Mouse (Mus musculus): ENCODE measurements at regions not wholly inside any gene's neighbourhood (a gene's known extent, or its start where the extent isn't known, plus 50 kb on each side); places are given as distances from the start of the nearest gene placed in this dataset.

GRCm38 (mm10) chr15:5555381-5556066, 311.5 kb upstream of the Ptger4 start:
- Histone ChIP-seq H3K4me1 (ENCODE audit: control insufficient read depth, insufficient read depth, low read length) (no peaks in the 10 kb centered on the region), H3K27me3 (ENCODE audit: control insufficient read depth, insufficient read depth, low read length, poor library complexity, severe bottlenecking) (no peaks in the 10 kb centered on the region), H3K9ac (ENCODE audit: low read depth, poor library complexity, severe bottlenecking) (no peak overlapping the region), H3K4me3 (ENCODE audit: low read depth, low read length) (no peak overlapping the region), H3K9me3 (replicated peaks; ENCODE audit: control insufficient read depth, insufficient read depth, low read length, poor library complexity, severe bottlenecking) (no peaks in the 10 kb centered on the region), H3K36me3 (ENCODE audit: control insufficient read depth, insufficient read depth, low read length, poor library complexity, severe bottlenecking) (no peaks in the 10 kb centered on the region), H3K27ac (ENCODE audit: insufficient read depth, low read length) (no peak overlapping the region)
- TF ChIP-seq POLR2A (IDR thresholded peaks at IDR 0.05; ENCODE audit: insufficient read depth, low read length) (no peak), CTCF (IDR thresholded peaks at IDR 0.05; ENCODE audit: low read depth, low read length) (no peak), EP300 (IDR thresholded peaks at IDR 0.05; ENCODE audit: insufficient read depth, low read depth, low read length) (no peak)

- H3K36me3 ChIP-seq (ENCODE audit: control insufficient read depth, insufficient read depth, low read length, poor library complexity, severe bottlenecking), result no peaks in the 10 kb centered on the region
- TF ChIP-seq CTCF (IDR thresholded peaks at IDR 0.05; ENCODE audit: low read depth, low read length), result no peak
- no peak for TF ChIP-seq EP300 (IDR thresholded peaks at IDR 0.05; ENCODE audit: insufficient read depth, low read depth, low read length)
- TF ChIP-seq POLR2A (IDR thresholded peaks at IDR 0.05; ENCODE audit: insufficient read depth, low read length), result no peak
- no peak overlapping the region for H3K27ac ChIP-seq (ENCODE audit: insufficient read depth, low read length)
- no peak overlapping the region for H3K9ac ChIP-seq (ENCODE audit: low read depth, poor library complexity, severe bottlenecking)
- H3K27me3 ChIP-seq (ENCODE audit: control insufficient read depth, insufficient read depth, low read length, poor library complexity, severe bottlenecking), result no peaks in the 10 kb centered on the region
- H3K4me3 ChIP-seq (ENCODE audit: low read depth, low read length), result no peak overlapping the region
- H3K9me3 ChIP-seq (replicated peaks; ENCODE audit: control insufficient read depth, insufficient read depth, low read length, poor library complexity, severe bottlenecking), result no peaks in the 10 kb centered on the region
- H3K4me1 ChIP-seq (ENCODE audit: control insufficient read depth, insufficient read depth, low read length), result no peaks in the 10 kb centered on the region
Measured at GRCm38 (mm10) chr15:5561783-5562182, 317.8 kb upstream of the Ptger4 start.

- Histone ChIP-seq H3K9ac (ENCODE audit: low read depth, poor library complexity, severe bottlenecking) (no peak overlapping the region), H3K4me3 (ENCODE audit: low read depth, low read length) (no peak overlapping the region), H3K4me1 (ENCODE audit: control insufficient read depth, insufficient read depth, low read length) (no peaks in the 10 kb centered on the region), H3K27ac (ENCODE audit: insufficient read depth, low read length) (no peak overlapping the region), H3K27me3 (ENCODE audit: control insufficient read depth, insufficient read depth, low read length, poor library complexity, severe bottlenecking) (no peaks in the 10 kb centered on the region), H3K9me3 (replicated peaks; ENCODE audit: control insufficient read depth, insufficient read depth, low read length, poor library complexity, severe bottlenecking) (no peaks in the 10 kb centered on the region), H3K36me3 (ENCODE audit: control insufficient read depth, insufficient read depth, low read length, poor library complexity, severe bottlenecking) (no peaks in the 10 kb centered on the region)
- TF ChIP-seq POLR2A (IDR thresholded peaks at IDR 0.05; ENCODE audit: insufficient read depth, low read length) (no peak), CTCF (IDR thresholded peaks at IDR 0.05; ENCODE audit: low read depth, low read length) (no peak)
Measured at GRCm38 (mm10) chr15:5574366-5574765, 330.4 kb upstream of the Ptger4 start.

DNA sequence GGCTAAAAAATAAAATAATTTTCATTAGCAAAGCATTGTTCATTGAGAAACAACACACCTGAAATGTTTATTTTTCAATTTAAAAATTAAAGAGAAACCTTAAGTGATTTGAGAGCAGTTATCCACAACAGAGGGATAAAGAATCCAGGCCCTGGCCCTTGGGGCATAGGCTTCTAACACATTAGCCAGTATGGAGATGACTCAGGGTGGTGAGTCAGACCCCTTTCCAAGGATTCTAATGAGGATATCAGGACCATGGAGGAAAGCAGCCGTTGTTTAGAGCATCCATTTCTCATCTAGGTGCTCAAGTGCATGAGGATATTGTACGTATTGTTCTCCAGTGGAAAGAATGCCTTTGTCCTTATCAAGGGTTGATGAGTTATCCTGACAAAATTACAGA, 335.6 kb upstream of the Ptger4 start:
- no peaks in the 10 kb centered on the region for H3K4me1 ChIP-seq (ENCODE audit: control insufficient read depth, insufficient read depth, low read length)
- H3K9me3 ChIP-seq (replicated peaks; ENCODE audit: control insufficient read depth, insufficient read depth, low read length, poor library complexity, severe bottlenecking), result no peaks in the 10 kb centered on the region
- TF ChIP-seq CTCF (IDR thresholded peaks at IDR 0.05; ENCODE audit: low read depth, low read length) (no peak), EP300 (IDR thresholded peaks at IDR 0.05; ENCODE audit: insufficient read depth, low read depth, low read length) (no peak), POLR2A (IDR thresholded peaks at IDR 0.05; ENCODE audit: insufficient read depth, low read length) (no peak)
- no peaks in the 10 kb centered on the region for H3K36me3 ChIP-seq (ENCODE audit: control insufficient read depth, insufficient read depth, low read length, poor library complexity, severe bottlenecking)
- no peak overlapping the region for H3K9ac ChIP-seq (ENCODE audit: low read depth, poor library complexity, severe bottlenecking)
- H3K4me3 ChIP-seq (ENCODE audit: low read depth, low read length), result no peak overlapping the region
- no peaks in the 10 kb centered on the region for H3K27me3 ChIP-seq (ENCODE audit: control insufficient read depth, insufficient read depth, low read length, poor library complexity, severe bottlenecking)
- H3K27ac ChIP-seq (ENCODE audit: insufficient read depth, low read length), result no peak overlapping the region

GRCm38 (mm10) chr15:5580416-5580815, 336.4 kb upstream of the Ptger4 start:
- TF ChIP-seq EP300 (IDR thresholded peaks at IDR 0.05; ENCODE audit: insufficient read depth, low read depth, low read length) (no peak), POLR2A (IDR thresholded peaks at IDR 0.05; ENCODE audit: insufficient read depth, low read length) (no peak), CTCF (IDR thresholded peaks at IDR 0.05; ENCODE audit: low read depth, low read length) (no peak)
- H3K4me3 ChIP-seq (ENCODE audit: low read depth, low read length), result no peak overlapping the region
- H3K27ac ChIP-seq (ENCODE audit: insufficient read depth, low read length), result no peak overlapping the region
- no peaks in the 10 kb centered on the region for H3K4me1 ChIP-seq (ENCODE audit: control insufficient read depth, insufficient read depth, low read length)
- H3K9ac ChIP-seq (ENCODE audit: low read depth, poor library complexity, severe bottlenecking), result no peak overlapping the region
- H3K27me3 ChIP-seq (ENCODE audit: control insufficient read depth, insufficient read depth, low read length, poor library complexity, severe bottlenecking), result no peaks in the 10 kb centered on the region
- no peaks in the 10 kb centered on the region for H3K9me3 ChIP-seq (replicated peaks; ENCODE audit: control insufficient read depth, insufficient read depth, low read length, poor library complexity, severe bottlenecking)
- no peaks in the 10 kb centered on the region for H3K36me3 ChIP-seq (ENCODE audit: control insufficient read depth, insufficient read depth, low read length, poor library complexity, severe bottlenecking)

GRCm38 (mm10) chr15:5584381-5584780, 340.4 kb upstream of the Ptger4 start:
- Histone ChIP-seq H3K36me3 (ENCODE audit: control insufficient read depth, insufficient read depth, low read length, poor library complexity, severe bottlenecking) (no peaks in the 10 kb centered on the region), H3K27me3 (ENCODE audit: control insufficient read depth, insufficient read depth, low read length, poor library complexity, severe bottlenecking) (no peaks in the 10 kb centered on the region), H3K4me3 (ENCODE audit: low read depth, low read length) (no peak overlapping the region), H3K9ac (ENCODE audit: low read depth, poor library complexity, severe bottlenecking) (no peak overlapping the region), H3K27ac (ENCODE audit: insufficient read depth, low read length) (no peak overlapping the region), H3K9me3 (replicated peaks; ENCODE audit: control insufficient read depth, insufficient read depth, low read length, poor library complexity, severe bottlenecking) (no peaks in the 10 kb centered on the region), H3K4me1 (ENCODE audit: control insufficient read depth, insufficient read depth, low read length) (no peaks in the 10 kb centered on the region)
- TF ChIP-seq POLR2A (IDR thresholded peaks at IDR 0.05; ENCODE audit: insufficient read depth, low read length) (no peak), CTCF (IDR thresholded peaks at IDR 0.05; ENCODE audit: low read depth, low read length) (no peak), EP300 (IDR thresholded peaks at IDR 0.05; ENCODE audit: insufficient read depth, low read depth, low read length) (no peak)
